Mouse (Mus musculus) MEL (cell line): ENCODE data around the gene Zkscan3.

Source experiments
- CTCF ChIP-seq, 3 experiments: IDR thresholded peaks in 2 of 3; conservative IDR thresholded peaks in 1 of 3; 2 replicates each; pipeline ENCODE4 v1.5.1; 2011 to 2012; ENCODE audit warnings: low read length in 3 of 3, low read depth in 2 of 3, mild to moderate bottlenecking in 2 of 3, improper control_type of control experiment in 1 of 3, inconsistent platforms in 1 of 3, mixed read lengths in 1 of 3, moderate library complexity in 1 of 3; ENCODE audit not compliant: control insufficient read depth in 1 of 3, insufficient read depth in 1 of 3, poor library complexity in 1 of 3, severe bottlenecking in 1 of 3
- MXI1 ChIP-seq: IDR thresholded peaks from 2 replicates; pipeline ENCODE4 v1.6.1; 2011; ENCODE audit warnings: mild to moderate bottlenecking, low read depth, low read length, improper control_type of control experiment
- POLR2A ChIP-seq, 2 experiments: IDR thresholded peaks; 2 replicates each; pipeline ENCODE4 v1.6.1; 2011 to 2012; ENCODE audit warnings: low read length in 2 of 2, mild to moderate bottlenecking in 2 of 2, control low read depth in 1 of 2, improper control_type of control experiment in 1 of 2, low read depth in 1 of 2, moderate library complexity in 1 of 2; ENCODE audit not compliant: control insufficient read depth in 1 of 2, insufficient read depth in 1 of 2, poor library complexity in 1 of 2

- TF ChIP-seq CTCF (IDR thresholded peaks at IDR 0.05 in 2 of 3, conservative IDR thresholded peaks at IDR 0.05 in 1 of 3; ENCODE audit: control insufficient read depth in 1 of 3, insufficient read depth in 1 of 3, low read depth in 2 of 3, low read length in 3 of 3, poor library complexity in 1 of 3, severe bottlenecking in 1 of 3) (no peak), POLR2A (IDR thresholded peaks at IDR 0.05; ENCODE audit: control insufficient read depth in 1 of 2, insufficient read depth in 1 of 2, low read depth in 1 of 2, low read length in 2 of 2, poor library complexity in 1 of 2) (no peak), MXI1 (no peak)
Observed at GRCm38 (mm10) chr13:21407969-21408804, 5.6 kb upstream of the Zkscan3 start.
